Mouse (Mus musculus) liver, adult 2 months (tissue): ENCODE results near the gene Foxp1. TPM values are rescaled to one million over a fixed set of nuclear protein-coding genes. Genes with fewer than 3 reads are reported as not detected.

Experiments
- DNase-seq: peaks from one replicate; pipeline ENCODE4 v3.0.0-alpha.2; 2011; ENCODE audit warnings: low read depth, low spot score; ENCODE audit errors: extremely low read depth
- H3K27ac ChIP-seq: fragments of 200-500 bp; replicated peaks from 2 replicates; pipeline ENCODE4 v1.5.1; 2012; ENCODE audit warnings: low read depth, mild to moderate bottlenecking, control low read depth, inconsistent platforms, low read length; ENCODE audit not compliant: insufficient read depth
- H3K27me3 ChIP-seq: fragments of 200-500 bp; 2 replicates; pipeline ENCODE4 v1.6.1; 2012; ENCODE audit warnings: mild to moderate bottlenecking, moderate library complexity, low read length, inconsistent platforms; ENCODE audit not compliant: control insufficient read depth, insufficient read depth
- H3K36me3 ChIP-seq: fragments of 200-500 bp; 2 replicates; pipeline ENCODE4 v1.6.1; 2012; ENCODE audit warnings: low read length, inconsistent platforms; ENCODE audit not compliant: control insufficient read depth, insufficient read depth
- H3K4me1 ChIP-seq: fragments of 200-500 bp; 2 replicates; pipeline ENCODE4 v1.6.1; 2011; ENCODE audit warnings: low read length; ENCODE audit not compliant: control insufficient read depth, insufficient read depth
- H3K4me3 ChIP-seq: fragments of 200-500 bp; 2 replicates; pipeline ENCODE4 v1.5.1; 2011; ENCODE audit warnings: low read depth, mild to moderate bottlenecking, control low read depth, low read length, moderate library complexity; ENCODE audit not compliant: insufficient read depth
- H3K79me2 ChIP-seq: fragments of 200-500 bp; 2 replicates; pipeline ENCODE4 v1.6.1; 2012; ENCODE audit warnings: inconsistent platforms, mild to moderate bottlenecking, low read length, moderate library complexity; ENCODE audit not compliant: control insufficient read depth, insufficient read depth
- H3K9ac ChIP-seq: fragments of 200-500 bp; 2 replicates; pipeline ENCODE4 v1.6.1; 2012; ENCODE audit warnings: low read depth, mild to moderate bottlenecking, control low read depth, inconsistent platforms, low read length
- CTCF ChIP-seq: fragments of 200-500 bp; IDR thresholded peaks from 2 replicates; pipeline ENCODE4 v1.5.1; 2011; ENCODE audit warnings: low read depth, low read length, control low read depth
- POLR2A ChIP-seq: fragments of 200-500 bp; IDR thresholded peaks from 2 replicates; pipeline ENCODE4 v1.6.1; 2011; ENCODE audit warnings: low read length, control low read depth; ENCODE audit not compliant: insufficient read depth; ENCODE audit errors: extremely low read depth
- WGBS: fragments of 180-500 bp; shearing (Covaris S2); methylation state at CpG from one replicate; pipeline ENCODE4 v1.1.7; 2018; 5-methylcytosine and 5-hydroxymethylcytosine counted together
- polyA plus RNA-seq: library from polyadenylated mRNA; depleted of rRNA; stranded (reverse); fragments of >200 nt; gene quantifications from 2 replicates; pipeline ENCODE4 v1.2.3, GENCODE M21; 2012
- total RNA-seq: library from RNA; depleted of rRNA; stranded (reverse); fragments of >200 nt; gene quantifications from 2 replicates; pipeline ENCODE4 v1.2.3, GENCODE M21; 2014

The Foxp1 gene
- total and polyA plus RNA-seq, 2 experiments: 22.7 to 24.8 TPM

DNA sequence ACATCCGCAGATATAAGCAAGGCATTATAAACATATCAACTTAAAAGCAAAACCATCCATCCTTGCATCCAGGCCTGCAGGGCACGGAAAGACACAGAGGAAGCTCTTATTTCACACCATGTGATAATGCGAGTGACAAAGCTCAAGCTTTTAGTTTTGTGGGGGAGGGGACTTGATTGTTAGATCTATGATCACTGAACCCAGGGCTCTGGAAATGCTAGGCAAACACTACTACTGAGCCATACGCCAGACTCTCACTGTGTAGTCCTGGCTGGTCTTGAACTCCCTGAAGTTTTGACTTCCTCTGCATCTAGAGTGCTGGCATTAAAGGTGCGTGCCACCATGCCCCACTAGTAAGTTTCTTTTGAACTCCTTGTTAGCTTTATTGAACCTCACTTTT, 264.2 kb downstream of the Foxp1 start:
- no peak overlapping the region for H3K27ac ChIP-seq
- 77% methylated on average over 5 of the region's 5 CpGs for WGBS

DNA sequence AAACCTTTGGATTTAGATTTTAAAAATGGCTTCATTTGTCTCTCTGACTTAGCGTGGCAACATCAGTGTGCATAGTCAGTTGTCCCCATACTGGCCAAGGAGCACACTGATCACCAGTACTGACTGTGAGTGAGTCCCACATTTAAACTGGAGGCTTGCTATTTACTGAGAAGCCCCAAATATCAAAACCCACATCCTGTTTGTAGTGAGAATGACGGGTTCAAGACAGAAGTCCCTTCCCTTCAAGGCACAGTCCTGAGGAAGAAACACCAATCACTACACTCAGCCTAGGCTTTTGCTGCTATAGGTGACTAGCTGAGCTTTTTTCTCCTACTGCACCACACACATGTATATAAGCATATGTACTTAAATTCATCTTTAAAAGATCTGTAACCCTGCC, 264.8 kb downstream of the Foxp1 start:
- 92% methylated on average over 2 of the region's 2 CpGs for WGBS

More for the DNA sequence above, 264.2 kb downstream of the Foxp1 start:
- Histone ChIP-seq H3K27me3 (no peaks in the 10 kb centered on the region), H3K36me3 (no peaks in the 10 kb centered on the region), H3K4me3 (no peak overlapping the region), H3K4me1 (no peaks in the 10 kb centered on the region), H3K9ac (no peak overlapping the region), H3K79me2 (no peaks in the 10 kb centered on the region)
- no peak for DNase-seq
- TF ChIP-seq CTCF: no peak
- TF ChIP-seq POLR2A: no peak

GRCm38 (mm10) chr6:99253331-99253730, 269.2 kb downstream of the Foxp1 start:
- 58% methylated on average over 8 of the region's 8 CpGs for WGBS
- H3K4me1 ChIP-seq: peaks cover 3% of the 10 kb centered on the region; the same call in 1 of the 2 replicates
- H3K27me3 ChIP-seq: no peaks in the 10 kb centered on the region
- H3K27ac ChIP-seq: no peak overlapping the region
- H3K36me3 ChIP-seq: no peaks in the 10 kb centered on the region
- DNase-seq: no peak
- no peak overlapping the region for H3K4me3 ChIP-seq
- H3K79me2 ChIP-seq: peaks cover 6% of the 10 kb centered on the region; the same call in 1 of the 2 replicates
- no peak overlapping the region for H3K9ac ChIP-seq
- no peak for TF ChIP-seq POLR2A
- no peak for TF ChIP-seq CTCF

More for the DNA sequence above, 264.8 kb downstream of the Foxp1 start:
- TF ChIP-seq POLR2A: no peak
- TF ChIP-seq CTCF: no peak
- Histone ChIP-seq H3K36me3 (no peaks in the 10 kb centered on the region), H3K27ac (no peak overlapping the region), H3K4me1 (peaks cover under 1% of the 10 kb centered on the region; the same call in 1 of the 2 replicates), H3K4me3 (no peak overlapping the region), H3K79me2 (no peaks in the 10 kb centered on the region), H3K27me3 (no peaks in the 10 kb centered on the region), H3K9ac (no peak overlapping the region)
- no peak for DNase-seq

DNA sequence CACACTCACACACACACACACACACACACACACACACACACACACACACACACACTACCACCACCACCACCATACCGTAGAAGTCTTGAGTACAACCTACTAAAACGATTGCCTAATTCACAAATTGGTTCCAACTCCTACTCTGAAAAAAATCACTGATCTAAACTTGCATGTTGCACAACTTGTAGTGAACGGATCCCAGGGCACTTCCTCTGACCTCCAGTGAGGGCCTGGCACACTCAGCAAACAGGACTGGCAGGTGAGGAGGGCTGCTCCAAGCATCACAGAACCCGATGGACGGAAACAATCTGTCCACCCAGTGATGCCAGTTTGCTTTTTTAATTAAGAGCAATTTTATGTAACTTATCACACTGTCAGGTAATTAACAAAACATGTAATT, 269.7 kb downstream of the Foxp1 start:
- peaks cover 3% of the 10 kb centered on the region; the same call in 1 of the 2 replicates for H3K4me1 ChIP-seq
- H3K9ac ChIP-seq: no peak overlapping the region
- H3K27ac ChIP-seq: no peak overlapping the region
- no peaks in the 10 kb centered on the region for H3K36me3 ChIP-seq
- peak; percentile 96 for DNase-seq
- TF ChIP-seq POLR2A (no peak), CTCF (no peak)
- H3K27me3 ChIP-seq: no peaks in the 10 kb centered on the region
- H3K79me2 ChIP-seq: peaks cover 6% of the 10 kb centered on the region; the same call in 1 of the 2 replicates
- no peak overlapping the region for H3K4me3 ChIP-seq
- 16% methylated on average over 5 of the region's 5 CpGs for WGBS

DNA sequence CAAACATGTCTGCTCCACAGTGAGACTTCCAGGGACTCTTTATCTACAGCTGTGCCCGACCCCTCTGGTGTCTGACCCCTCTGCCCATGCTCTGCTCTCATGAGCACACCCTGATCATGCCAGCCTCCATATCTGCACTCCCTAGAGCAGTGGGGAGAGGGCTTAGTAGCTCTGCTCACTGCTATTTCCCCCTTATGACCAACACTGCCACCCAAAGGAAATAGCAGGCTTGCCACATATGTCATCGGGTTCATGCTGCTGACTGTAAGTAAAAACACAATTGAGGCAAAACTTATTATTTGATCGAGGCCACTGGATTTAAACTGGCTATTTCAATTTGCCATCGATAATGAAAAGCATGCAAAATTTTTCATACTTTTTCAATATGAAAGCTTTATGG, 270.6 kb downstream of the Foxp1 start:
- Histone ChIP-seq H3K79me2 (peaks cover 9% of the 10 kb centered on the region; the same call in 1 of the 2 replicates), H3K9ac (no peak overlapping the region), H3K4me1 (peaks cover 3% of the 10 kb centered on the region; the same call in 1 of the 2 replicates), H3K27me3 (no peaks in the 10 kb centered on the region), H3K36me3 (no peaks in the 10 kb centered on the region), H3K27ac (no peak overlapping the region), H3K4me3 (no peak overlapping the region)
- TF ChIP-seq CTCF (no peak), POLR2A (no peak)
- WGBS: 87% methylated on average over 4 of the region's 4 CpGs
- DNase-seq: no peak

DNA sequence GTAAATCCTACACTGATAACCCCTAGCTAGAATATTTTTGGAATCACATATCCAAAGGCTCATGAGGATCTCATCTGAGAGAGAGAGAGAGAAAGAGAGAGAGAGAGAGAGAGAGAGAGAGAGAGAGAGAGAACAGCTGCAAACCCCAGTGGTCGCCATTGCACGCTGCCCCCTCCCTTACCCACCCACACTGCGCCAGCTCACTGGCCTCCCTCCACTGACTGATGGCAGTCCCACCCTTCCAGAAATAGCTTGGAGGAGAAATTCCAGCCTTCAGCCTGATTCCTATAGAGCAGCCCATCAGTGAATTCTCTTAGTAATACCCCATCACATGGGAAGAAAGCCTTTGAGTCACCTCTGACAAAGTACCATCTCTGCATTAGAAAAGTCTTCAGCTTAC, 271.3 kb downstream of the Foxp1 start:
- WGBS: 100% methylated on average over 3 of the region's 3 CpGs
- peaks cover 3% of the 10 kb centered on the region; the same call in 1 of the 2 replicates for H3K4me1 ChIP-seq
- no peaks in the 10 kb centered on the region for H3K27me3 ChIP-seq
- H3K4me3 ChIP-seq: no peak overlapping the region
- H3K27ac ChIP-seq: no peak overlapping the region
- TF ChIP-seq POLR2A (no peak), CTCF (no peak)
- H3K79me2 ChIP-seq: peaks cover 9% of the 10 kb centered on the region; the same call in 1 of the 2 replicates
- no peaks in the 10 kb centered on the region for H3K36me3 ChIP-seq
- H3K9ac ChIP-seq: no peak overlapping the region
- DNase-seq: no peak
